Mouse (Mus musculus) midbrain, embryonic 16.5 days (tissue): ENCODE measurements around the gene Csf1. TPM values are rescaled to one million over a fixed set of nuclear protein-coding genes. Genes with fewer than 3 reads are reported as not detected.

Experiments
- ATAC-seq: fragments of 200-750 bp; cut with Nextera tagmentation; 2 replicates; pipeline ENCODE4 v1.8.0; 2017; ENCODE audit warnings: moderate TSS enrichment
- H3K27ac ChIP-seq: fragments of 300-500 bp; sonication (generic); 2 replicates; pipeline ENCODE4 v1.5.1; 2014; ENCODE audit warnings: mild to moderate bottlenecking, low read length, mixed read lengths
- H3K27me3 ChIP-seq: fragments of 300-500 bp; sonication (generic); 2 replicates; pipeline ENCODE4 v1.6.1; 2014; ENCODE audit warnings: low read depth, low read length, mixed read lengths; ENCODE audit not compliant: control insufficient read depth, insufficient read depth
- H3K36me3 ChIP-seq: fragments of 300-500 bp; sonication (generic); 2 replicates; pipeline ENCODE4 v1.6.1; 2014; ENCODE audit warnings: mild to moderate bottlenecking, low read length, moderate library complexity, mixed read lengths; ENCODE audit not compliant: control insufficient read depth, insufficient read depth
- H3K4me1 ChIP-seq: fragments of 300-500 bp; sonication (generic); 2 replicates; pipeline ENCODE4 v1.6.1; 2014; ENCODE audit warnings: mild to moderate bottlenecking, low read length, mixed read lengths; ENCODE audit not compliant: control insufficient read depth, insufficient read depth
- H3K4me2 ChIP-seq: fragments of 300-500 bp; sonication (generic); 2 replicates; pipeline ENCODE4 v1.6.1; 2014; ENCODE audit warnings: mild to moderate bottlenecking, low read length, mixed read lengths
- H3K4me3 ChIP-seq: fragments of 300-500 bp; sonication (generic); 2 replicates; pipeline ENCODE4 v1.5.1; 2014; ENCODE audit warnings: low read depth, mild to moderate bottlenecking, low read length, moderate library complexity, mixed read lengths
- H3K9ac ChIP-seq: fragments of 300-500 bp; sonication (generic); 2 replicates; pipeline ENCODE4 v1.6.1; 2014; ENCODE audit warnings: low read depth, low read length, mixed read lengths
- H3K9me3 ChIP-seq: fragments of 300-500 bp; sonication (generic); replicated peaks from 2 replicates; pipeline ENCODE4 v1.6.1; 2014; ENCODE audit warnings: mild to moderate bottlenecking, low read length, mixed read lengths; ENCODE audit not compliant: control insufficient read depth, poor library complexity, severe bottlenecking
- WGBS: fragments of 180-500 bp; shearing (Covaris S2); extraction: QIAGEN DNeasy Blood & Tissue Kit; methylation state at CpG from one replicate; pipeline ENCODE4 v1.1.7; 2014; 5-methylcytosine and 5-hydroxymethylcytosine counted together
- polyA plus RNA-seq: library from polyadenylated mRNA; unstranded; fragments of >200 nt; fragmentation: Nextera tagmentation; extraction: Ambion mirVana; gene quantifications from 2 replicates; pipeline ENCODE4 v1.2.1, GENCODE M21; 2015

Csf1 gene
- polyA plus RNA-seq, 1 experiment from 2014 or later: 6.3 TPM

GRCm38 (mm10) chr3:107695219-107695947, 64.9 kb downstream of the Csf1 start:
- peak overlapping the region; percentile 94 for H3K9ac ChIP-seq
- no peaks in the 10 kb centered on the region for H3K36me3 ChIP-seq
- H3K4me1 ChIP-seq: peaks cover 47% of the 10 kb centered on the region
- peak overlapping the region; percentile 92 for H3K4me3 ChIP-seq
- no peak for ATAC-seq
- H3K4me2 ChIP-seq: peak overlapping the region; percentile 97
- H3K9me3 ChIP-seq: no peaks in the 10 kb centered on the region
- no peaks in the 10 kb centered on the region for H3K27me3 ChIP-seq
- H3K27ac ChIP-seq: peak overlapping the region; percentile 95
- 3% methylated on average over 16 of the region's 16 CpGs for WGBS

GRCm38 (mm10) chr3:107694256-107694900, 65.9 kb downstream of the Csf1 start:
- Histone ChIP-seq H3K4me1 (peaks cover 54% of the 10 kb centered on the region), H3K27ac (no peak overlapping the region), H3K27me3 (no peaks in the 10 kb centered on the region), H3K36me3 (no peaks in the 10 kb centered on the region), H3K4me3 (peak overlapping the region; percentile 92), H3K9ac (peak overlapping the region; percentile 94), H3K4me2 (peak overlapping the region; percentile 97), H3K9me3 (no peaks in the 10 kb centered on the region)
- ATAC-seq: no peak
- 57% methylated on average over 2 of the region's 2 CpGs for WGBS

Other genes with a start within 250 kb of the Csf1 start
- gene Slc6a17, start 242.5 kb downstream of the Csf1 start, polyA plus RNA-seq: 17.5 and 23.3 TPM in 2 replicates
- not detected in 2 replicates for gene Ubl4b, start 205.4 kb downstream of the Csf1 start, polyA plus RNA-seq
- gene Alx3, start 165.4 kb downstream of the Csf1 start, polyA plus RNA-seq: 1.0 and 1.5 TPM in 2 replicates
- not detected in 2 replicates for gene Gm10961, start 129.1 kb downstream of the Csf1 start, polyA plus RNA-seq
- 154 and 160 TPM in 2 replicates for gene Strip1, start 128.8 kb downstream of the Csf1 start, polyA plus RNA-seq
- gene Ahcyl1, start 63.9 kb downstream of the Csf1 start, polyA plus RNA-seq: 112 and 114 TPM in 2 replicates
- gene Eps8l3, start 116.8 kb upstream of the Csf1 start, polyA plus RNA-seq: not detected in 2 replicates
- gene Gstm5, start 135.4 kb upstream of the Csf1 start, polyA plus RNA-seq: 225 and 239 TPM in 2 replicates
- 44.7 and 62.2 TPM in 2 replicates for gene Gstm7, start 171.3 kb upstream of the Csf1 start, polyA plus RNA-seq
- gene Gstm6, start 183.3 kb upstream of the Csf1 start, polyA plus RNA-seq: 21.2 and 23.2 TPM in 2 replicates
- not detected in 2 replicates for gene Gstm3, start 208.8 kb upstream of the Csf1 start, polyA plus RNA-seq
- gene Gstm2, start 226.0 kb upstream of the Csf1 start, polyA plus RNA-seq: 6.5 and 7.7 TPM in 2 replicates